Mouse (Mus musculus) liver, adult 10 weeks (tissue): ENCODE measurements around the gene Gm14440. TPM values are rescaled to one million over a fixed set of nuclear protein-coding genes. Genes with fewer than 3 reads are reported as not detected.

Experiments
- polyA plus RNA-seq: library from polyadenylated mRNA; stranded (reverse); fragments of 350-450 nt; fragmentation: Illumina TruSeq; extraction: RNeasy Lipid Tissue Mini Kit (QIAGEN cat#74804); gene quantifications from one replicate; pipeline ENCODE4 v1.2.3, GENCODE M21; 2014; ENCODE audit warnings: low read depth, low replicate concordance

Gm14440 gene
- 15.1 TPM for polyA plus RNA-seq

GRCm38 (mm10) chr2:175274825-175275224, at the start of gene Gm14440:
Gene Gm14440 (plus strand): TSS chr2:175275125.

Other genes starting within 250 kb of the Gm14440 start
- not detected for gene Gm14393, start 207.3 kb upstream of the Gm14440 start, polyA plus RNA-seq
- gene Gm14399, start 133.1 kb upstream of the Gm14440 start, polyA plus RNA-seq, result 9.9 TPM
- 0.24 TPM for gene Gm14443, start 99.3 kb upstream of the Gm14440 start, polyA plus RNA-seq
- 16.4 TPM for gene Gm14391, start 68.2 kb upstream of the Gm14440 start, polyA plus RNA-seq
- gene Gm4631, start 63.1 kb downstream of the Gm14440 start, polyA plus RNA-seq, result 30.6 TPM
- gene Zfp968, start 97.3 kb downstream of the Gm14440 start, polyA plus RNA-seq, result 11.7 TPM
- gene Gm4724, start 160.7 kb downstream of the Gm14440 start, polyA plus RNA-seq, result 14.0 TPM
- gene Zfp965, start 194.9 kb downstream of the Gm14440 start, polyA plus RNA-seq, result 12.4 TPM